Mouse (Mus musculus) neural tube, embryonic 15.5 days (tissue): Measurements from ENCODE around the gene Vsig10l. TPM values are rescaled to one million over a fixed set of nuclear protein-coding genes. Genes with fewer than 3 reads are reported as not detected.

Source experiments
- ATAC-seq: fragments of 200-750 bp; cut with Nextera tagmentation; 2 replicates; pipeline ENCODE4 v1.8.0; 2017; ENCODE audit warnings: mild to moderate bottlenecking, moderate TSS enrichment, moderate library complexity; ENCODE audit not compliant: low FRiP score
- H3K27ac ChIP-seq: fragments of 300-500 bp; sonication (generic); replicated peaks from 2 replicates; pipeline ENCODE4 v1.5.1; 2015; ENCODE audit warnings: mild to moderate bottlenecking, inconsistent platforms
- H3K27me3 ChIP-seq: fragments of 300-500 bp; sonication (generic); replicated peaks from 2 replicates; pipeline ENCODE4 v1.6.1; 2015; ENCODE audit warnings: inconsistent platforms
- H3K36me3 ChIP-seq: fragments of 300-500 bp; sonication (generic); 2 replicates; pipeline ENCODE4 v1.6.1; 2015; ENCODE audit warnings: inconsistent platforms
- H3K4me1 ChIP-seq: fragments of 300-500 bp; sonication (generic); 2 replicates; pipeline ENCODE4 v1.6.1; 2015; ENCODE audit warnings: inconsistent platforms
- H3K4me2 ChIP-seq: fragments of 300-500 bp; sonication (generic); 2 replicates; pipeline ENCODE4 v1.6.1; 2015; ENCODE audit warnings: inconsistent platforms, mild to moderate bottlenecking, moderate library complexity
- H3K4me3 ChIP-seq: fragments of 300-500 bp; sonication (generic); replicated peaks from 2 replicates; pipeline ENCODE4 v1.5.1; 2015; ENCODE audit warnings: mild to moderate bottlenecking, inconsistent platforms
- H3K9ac ChIP-seq: fragments of 300-500 bp; sonication (generic); replicated peaks from 2 replicates; pipeline ENCODE4 v1.6.1; 2015; ENCODE audit warnings: mild to moderate bottlenecking, inconsistent platforms
- H3K9me3 ChIP-seq: fragments of 300-500 bp; sonication (generic); replicated peaks from 2 replicates; pipeline ENCODE4 v1.6.1; 2016; ENCODE audit warnings: inconsistent platforms
- WGBS: fragments of 180-500 bp; shearing (Covaris S2); methylation state at CpG from one replicate; pipeline ENCODE4 v1.1.7; 2015; ENCODE audit warnings: mixed read lengths; 5-methylcytosine and 5-hydroxymethylcytosine counted together
- polyA plus RNA-seq: library from polyadenylated mRNA; unstranded; fragments of >200 nt; fragmentation: Nextera tagmentation; extraction: Ambion mirVana; gene quantifications from 2 replicates; pipeline ENCODE4 v1.2.1, GENCODE M21; 2015

The Vsig10l gene
- polyA plus RNA-seq, 1 experiment from 2014 or later: 21.2 TPM

DNA sequence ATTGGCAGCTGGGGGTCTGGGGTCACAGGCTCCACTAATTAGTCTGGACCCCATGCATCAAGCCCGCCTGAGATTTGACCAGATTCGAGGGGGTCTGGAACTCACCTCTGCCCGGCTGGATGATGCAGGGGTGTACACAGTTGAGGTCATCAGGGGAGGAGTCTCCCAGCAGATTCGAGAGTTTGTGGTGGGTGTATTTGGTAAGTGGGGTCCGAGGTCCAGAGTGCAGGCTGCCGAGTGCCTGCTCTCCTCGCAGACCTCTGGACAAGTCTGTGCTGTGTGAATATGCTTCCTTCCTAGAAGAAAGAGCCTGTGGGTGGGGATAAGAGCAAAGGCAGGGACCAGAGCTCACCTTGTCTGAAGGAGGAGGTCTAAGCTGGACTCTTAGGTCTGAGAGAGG lies 1.0 kb downstream of the Vsig10l start:
- Histone ChIP-seq H3K9me3 (no peaks in the 10 kb centered on the region), H3K4me3 (no peak overlapping the region), H3K9ac (no peak overlapping the region), H3K27me3 (peaks cover 15% of the 10 kb centered on the region), H3K4me2 (peak overlapping the region; percentile 95), H3K4me1 (peaks cover 23% of the 10 kb centered on the region), H3K36me3 (no peaks in the 10 kb centered on the region), H3K27ac (no peak overlapping the region)
- WGBS: 83% methylated on average over 7 of the region's 7 CpGs
- no peak for ATAC-seq

DNA sequence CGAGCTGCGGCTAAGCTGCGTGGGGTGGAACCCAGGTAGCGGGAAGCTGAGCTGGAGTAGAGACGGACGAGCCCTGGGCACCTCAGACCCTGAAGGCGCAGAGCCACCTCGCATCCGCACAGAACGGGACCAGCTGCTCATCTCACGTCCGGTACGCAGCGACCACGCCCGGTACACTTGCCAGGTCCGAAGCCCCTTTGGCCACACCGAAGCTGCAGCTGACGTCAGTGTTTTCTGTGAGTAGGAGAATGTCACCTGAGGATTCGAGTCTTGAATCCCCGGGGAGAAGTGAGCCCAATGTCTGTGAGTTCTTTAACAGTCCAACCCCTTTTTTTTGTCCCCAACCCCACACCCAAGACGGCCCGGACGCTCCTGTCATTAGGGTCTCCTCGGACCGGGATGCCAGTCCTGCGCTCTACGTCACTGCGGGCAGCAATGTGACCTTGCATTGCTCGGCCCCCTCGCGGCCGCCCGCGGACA lies 2.0 kb downstream of the Vsig10l start:
- H3K36me3 ChIP-seq: no peaks in the 10 kb centered on the region
- H3K4me2 ChIP-seq: peak overlapping the region; percentile 95
- H3K27ac ChIP-seq: peak overlapping the region; percentile 71
- WGBS: 7% methylated on average over 35 of the region's 35 CpGs
- peaks cover 23% of the 10 kb centered on the region for H3K4me1 ChIP-seq
- peak; percentile 67 for ATAC-seq
- peaks cover 15% of the 10 kb centered on the region for H3K27me3 ChIP-seq
- H3K9me3 ChIP-seq: no peaks in the 10 kb centered on the region
- H3K9ac ChIP-seq: peak overlapping the region; percentile 63
- H3K4me3 ChIP-seq: peak overlapping the region; percentile 52

DNA sequence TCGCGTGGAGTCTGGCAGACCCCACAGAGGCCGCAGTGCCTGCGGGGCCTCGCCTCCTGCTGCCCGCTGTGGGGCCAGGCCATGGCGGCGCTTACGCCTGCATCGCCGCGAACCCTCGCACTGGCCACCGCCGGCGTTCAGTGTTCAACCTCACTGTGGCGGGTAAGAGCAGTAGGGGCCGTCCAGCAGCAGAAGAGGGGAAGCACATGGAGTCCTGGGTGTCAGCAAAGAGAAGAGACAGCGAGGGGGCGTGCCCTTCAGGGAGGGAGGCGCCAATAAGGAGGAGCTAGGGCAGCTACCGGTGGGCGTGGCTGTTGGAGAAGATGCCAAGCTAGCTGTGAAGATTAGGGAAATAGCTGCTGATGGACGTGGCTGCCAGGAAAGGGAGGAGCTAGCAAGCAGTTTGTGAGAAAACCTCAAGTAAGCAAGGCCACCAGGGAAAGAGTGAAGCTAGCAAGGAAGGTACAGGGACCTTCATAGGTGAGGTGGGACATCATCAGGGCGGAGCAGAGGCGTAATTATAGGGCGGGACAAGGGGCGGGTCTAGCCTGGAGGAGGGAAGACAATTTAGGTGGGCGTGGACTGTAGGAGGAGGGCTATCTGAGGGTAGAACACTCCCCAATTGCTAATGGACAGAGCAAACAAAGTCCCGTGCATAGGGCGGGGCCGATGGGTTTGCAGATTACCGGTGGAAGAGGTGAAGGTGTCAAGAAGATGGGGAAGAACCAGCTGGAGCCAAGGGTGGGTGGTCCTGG lies 2.6 kb downstream of the Vsig10l start:
- WGBS: under 1% methylated on average over 33 of the region's 33 CpGs
- peak overlapping the region; percentile 71 for H3K27ac ChIP-seq
- H3K4me2 ChIP-seq: peak overlapping the region; percentile 95
- peak overlapping the region; percentile 52 for H3K4me3 ChIP-seq
- peaks cover 15% of the 10 kb centered on the region for H3K27me3 ChIP-seq
- H3K36me3 ChIP-seq: no peaks in the 10 kb centered on the region
- peak overlapping the region; percentile 63 for H3K9ac ChIP-seq
- H3K4me1 ChIP-seq: peaks cover 23% of the 10 kb centered on the region
- H3K9me3 ChIP-seq: no peaks in the 10 kb centered on the region
- peak; percentile 90 for ATAC-seq

DNA sequence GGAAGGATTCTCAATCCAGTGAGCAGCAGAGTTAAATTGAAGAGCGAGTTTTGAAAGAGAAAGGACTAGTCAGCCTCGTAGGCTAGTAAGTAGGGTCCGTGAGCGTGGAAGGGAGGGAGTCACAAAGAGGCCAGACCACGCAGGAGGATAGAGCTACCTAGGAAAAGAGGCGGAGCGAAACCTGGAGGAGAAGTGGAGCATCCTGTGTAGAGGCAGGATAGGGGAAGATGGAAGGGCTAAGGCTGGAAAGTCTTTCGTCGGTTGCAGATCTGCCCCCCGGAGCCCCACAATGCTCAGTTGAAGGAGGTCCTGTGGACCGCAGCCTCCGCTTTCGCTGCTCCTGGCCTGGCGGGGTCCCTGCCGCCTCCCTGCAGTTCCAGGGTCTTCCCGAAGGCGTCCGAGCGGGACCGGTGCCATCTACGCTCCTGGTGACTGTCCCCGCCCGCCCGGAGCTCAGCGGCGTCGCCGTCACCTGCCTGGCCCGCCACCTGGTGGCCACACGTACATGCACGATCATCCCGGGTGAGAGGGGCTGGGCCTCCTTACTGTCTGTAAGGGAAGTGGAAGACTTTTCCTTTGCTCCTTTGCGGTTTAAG lies 3.2 kb downstream of the Vsig10l start:
- Histone ChIP-seq H3K27ac (peak overlapping the region; percentile 71), H3K4me1 (peaks cover 23% of the 10 kb centered on the region), H3K4me3 (peak overlapping the region; percentile 52), H3K4me2 (peak overlapping the region; percentile 95), H3K27me3 (peaks cover 15% of the 10 kb centered on the region), H3K36me3 (no peaks in the 10 kb centered on the region), H3K9ac (peak overlapping the region; percentile 63), H3K9me3 (no peaks in the 10 kb centered on the region)
- ATAC-seq: peak; percentile 67
- 2% methylated on average over 33 of the region's 33 CpGs for WGBS

DNA sequence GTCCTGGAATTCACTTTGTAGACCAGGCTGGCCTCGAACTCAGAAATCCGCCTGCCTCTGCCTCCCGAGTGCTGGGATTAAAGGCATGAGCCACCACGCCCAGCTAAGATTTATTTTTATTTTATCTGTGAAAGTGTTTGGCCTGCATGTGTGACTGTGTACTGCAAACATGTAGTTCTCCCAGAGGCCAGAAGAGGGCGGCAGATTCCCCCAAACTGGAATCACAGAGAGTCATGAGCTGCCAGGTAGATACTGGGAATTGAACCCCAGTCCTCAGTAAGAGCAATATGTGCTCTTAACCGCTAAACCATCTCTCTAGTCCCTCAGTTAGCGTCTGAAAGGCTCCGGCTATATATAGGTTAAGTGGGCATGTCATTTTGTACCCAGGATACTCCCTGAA lies 7.4 kb downstream of the Vsig10l start:
- no peak for ATAC-seq
- Histone ChIP-seq H3K4me1 (peaks cover 14% of the 10 kb centered on the region), H3K27ac (no peak overlapping the region), H3K36me3 (peaks cover 11% of the 10 kb centered on the region), H3K9ac (no peak overlapping the region), H3K4me3 (no peak overlapping the region), H3K27me3 (peaks cover 12% of the 10 kb centered on the region), H3K9me3 (no peaks in the 10 kb centered on the region), H3K4me2 (no peak overlapping the region)
- WGBS: 41% methylated on average over 8 of the region's 8 CpGs

DNA sequence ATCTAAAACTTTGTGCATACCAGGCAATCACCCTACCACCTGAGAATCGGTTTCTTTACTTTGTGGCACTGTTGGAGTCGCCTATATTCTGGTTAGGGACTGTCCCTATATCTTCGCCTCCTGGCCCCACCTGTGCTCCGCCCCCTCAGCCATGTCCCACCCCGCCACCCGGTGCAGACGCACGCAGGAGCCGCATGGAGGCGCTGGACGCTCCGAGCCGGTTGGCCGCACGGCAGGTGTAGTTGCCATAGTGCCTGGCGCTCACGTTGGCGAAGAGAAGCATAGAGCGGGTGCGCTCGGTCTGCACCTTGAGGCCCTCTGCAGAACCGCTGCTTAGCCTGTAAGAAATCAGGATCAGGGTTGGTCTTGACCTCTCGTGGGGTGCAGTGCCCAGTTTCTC lies 12.8 kb downstream of the Vsig10l start:
- H3K36me3 ChIP-seq: peaks cover 29% of the 10 kb centered on the region
- peaks cover 38% of the 10 kb centered on the region for H3K27me3 ChIP-seq
- H3K9ac ChIP-seq: no peak overlapping the region
- no peaks in the 10 kb centered on the region for H3K4me1 ChIP-seq
- no peaks in the 10 kb centered on the region for H3K9me3 ChIP-seq
- no peak overlapping the region for H3K4me2 ChIP-seq
- 17% methylated on average over 23 of the region's 23 CpGs for WGBS
- H3K27ac ChIP-seq: no peak overlapping the region
- no peak for ATAC-seq
- H3K4me3 ChIP-seq: no peak overlapping the region

DNA sequence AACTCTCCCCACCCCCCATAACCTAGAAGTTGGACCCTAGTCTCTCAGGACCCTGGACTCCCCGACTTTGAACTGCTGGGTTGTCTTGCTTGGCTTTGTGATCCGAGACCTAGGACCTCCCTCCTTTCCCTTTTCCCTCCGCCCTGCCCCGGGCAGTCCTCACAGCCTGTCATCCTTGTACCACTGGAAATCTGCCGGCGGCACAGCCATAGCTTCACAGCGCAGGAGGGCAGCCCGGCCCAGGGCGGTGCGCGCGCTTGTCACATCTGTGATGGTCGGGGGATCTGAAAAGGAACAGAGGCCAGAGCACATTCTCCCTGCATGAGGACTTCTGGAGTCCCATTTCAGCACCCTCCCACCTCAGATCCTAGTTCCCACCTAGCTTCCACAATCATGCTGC lies 13.4 kb downstream of the Vsig10l start:
- H3K27ac ChIP-seq: no peak overlapping the region
- H3K9me3 ChIP-seq: no peaks in the 10 kb centered on the region
- H3K4me2 ChIP-seq: no peak overlapping the region
- 10% methylated on average over 13 of the region's 13 CpGs for WGBS
- peaks cover 38% of the 10 kb centered on the region for H3K27me3 ChIP-seq
- ATAC-seq: 0 out of 2 replicates have a peak, but pooled peaks have one; percentile 11
- no peak overlapping the region for H3K4me3 ChIP-seq
- H3K36me3 ChIP-seq: peaks cover 29% of the 10 kb centered on the region
- H3K4me1 ChIP-seq: no peaks in the 10 kb centered on the region
- no peak overlapping the region for H3K9ac ChIP-seq

DNA sequence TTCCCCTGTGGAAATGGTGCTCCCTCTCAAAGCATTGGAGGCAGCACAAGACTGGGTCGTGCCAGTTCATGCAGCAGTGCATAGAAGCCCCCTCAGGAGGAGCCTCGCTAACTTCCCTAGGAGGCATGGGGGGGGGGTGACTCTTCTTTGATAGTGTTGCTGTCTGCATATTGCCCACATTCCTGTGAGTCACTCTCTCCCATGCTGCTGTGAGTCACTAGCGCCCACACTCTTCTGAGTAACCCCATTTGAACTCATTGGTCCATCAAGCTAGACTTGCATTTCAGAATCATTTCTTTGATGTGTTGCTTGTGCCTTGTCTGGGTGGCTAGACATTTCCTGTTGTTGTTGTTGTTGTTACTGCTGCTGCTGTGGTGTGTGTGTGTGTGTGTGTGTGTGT lies 18.2 kb downstream of the Vsig10l start:
- H3K36me3 ChIP-seq: peaks cover 12% of the 10 kb centered on the region
- H3K4me2 ChIP-seq: no peak overlapping the region
- H3K4me1 ChIP-seq: peaks cover 21% of the 10 kb centered on the region
- no peak overlapping the region for H3K4me3 ChIP-seq
- no peak overlapping the region for H3K27ac ChIP-seq
- ATAC-seq: no peak
- peaks cover 29% of the 10 kb centered on the region for H3K27me3 ChIP-seq
- H3K9me3 ChIP-seq: no peaks in the 10 kb centered on the region
- no peak overlapping the region for H3K9ac ChIP-seq
- 70% methylated on average over 3 of the region's 3 CpGs for WGBS

DNA sequence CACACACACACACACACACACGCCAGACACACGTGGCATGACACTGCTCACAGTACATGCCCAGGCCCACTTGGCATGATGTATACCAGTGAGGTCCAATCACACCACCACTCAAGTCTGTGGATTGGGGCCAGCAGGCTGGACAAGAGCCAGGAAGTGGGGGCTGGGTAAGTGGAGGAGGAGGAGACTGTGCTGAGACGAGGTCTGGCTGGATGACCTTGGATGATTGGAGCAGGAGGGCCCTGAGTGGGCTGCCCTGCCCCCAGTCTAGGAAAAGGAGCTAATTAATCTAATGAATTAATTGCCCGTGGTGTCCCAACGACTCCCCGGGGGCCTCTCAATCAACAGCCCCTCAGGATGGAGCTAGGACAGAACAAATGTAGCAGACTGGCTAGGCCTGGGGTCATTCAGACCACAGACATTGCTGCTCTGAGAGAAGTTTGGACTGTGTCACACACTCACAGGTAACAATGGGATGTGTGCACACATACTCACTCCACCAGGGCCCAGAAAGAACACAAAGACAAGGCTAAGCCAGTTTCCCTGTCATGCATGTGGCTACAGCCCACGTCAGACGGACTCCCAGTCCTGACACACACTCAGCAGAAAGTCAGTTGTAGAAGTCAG lies 19.3 kb downstream of the Vsig10l start:
- Histone ChIP-seq H3K36me3 (peaks cover 12% of the 10 kb centered on the region), H3K4me2 (no peak overlapping the region), H3K9me3 (no peaks in the 10 kb centered on the region), H3K27ac (no peak overlapping the region), H3K4me3 (no peak overlapping the region), H3K27me3 (peaks cover 22% of the 10 kb centered on the region), H3K9ac (no peak overlapping the region), H3K4me1 (peaks cover 21% of the 10 kb centered on the region)
- 28% methylated on average over 8 of the region's 8 CpGs for WGBS
- ATAC-seq: peak; percentile 65

DNA sequence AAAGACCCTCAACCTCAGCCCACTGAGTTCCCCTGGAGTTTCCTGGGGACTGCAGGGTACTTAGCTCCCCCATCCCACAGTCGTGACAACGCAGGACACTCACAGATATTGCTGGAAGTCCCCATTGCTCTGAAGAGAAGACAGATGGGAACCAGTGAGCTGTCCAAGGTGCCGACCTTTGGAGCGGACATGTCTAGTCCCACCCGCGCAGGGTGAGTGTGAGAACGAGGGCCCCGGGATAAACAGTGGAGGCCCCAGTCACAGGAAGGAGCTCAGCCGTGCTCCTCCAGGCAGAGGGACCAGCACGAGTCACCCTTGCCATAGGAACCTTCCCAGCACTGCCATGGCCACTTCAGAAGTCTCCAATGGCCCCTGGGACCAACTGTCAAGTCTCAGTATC lies 20.3 kb downstream of the Vsig10l start:
- Histone ChIP-seq H3K36me3 (peaks cover 10% of the 10 kb centered on the region), H3K9me3 (no peaks in the 10 kb centered on the region)
- WGBS: 18% methylated on average over 10 of the region's 10 CpGs

DNA sequence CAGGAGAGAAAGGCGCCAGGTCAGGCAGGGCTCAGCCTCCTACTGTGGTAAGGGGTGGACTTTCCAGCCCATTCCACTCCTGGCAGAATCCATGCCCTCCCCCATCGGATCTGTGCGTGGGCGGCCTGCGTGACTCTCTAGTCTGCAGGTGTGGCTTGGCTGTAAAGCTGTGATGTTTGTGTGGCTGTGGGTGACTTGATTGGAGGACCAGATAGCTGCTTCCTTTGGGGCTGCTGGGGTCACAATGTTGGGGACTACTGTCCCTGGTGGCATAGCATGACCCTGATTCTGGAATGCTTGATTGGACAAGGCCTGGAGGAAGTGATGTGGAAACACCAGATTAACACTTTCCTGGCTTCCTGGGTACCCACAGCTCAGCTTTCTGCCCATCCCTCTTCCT lies 25.7 kb downstream of the Vsig10l start:
- Histone ChIP-seq H3K4me3 (peak overlapping the region; percentile 70), H3K27me3 (no peaks in the 10 kb centered on the region), H3K4me1 (peaks cover 17% of the 10 kb centered on the region), H3K36me3 (no peaks in the 10 kb centered on the region), H3K9me3 (no peaks in the 10 kb centered on the region), H3K4me2 (peak overlapping the region; percentile 67), H3K27ac (peak overlapping the region; percentile 85; the same call in 1 of the 2 replicates), H3K9ac (peak overlapping the region; percentile 97)
- no peak for ATAC-seq
- WGBS: 45% methylated on average over 5 of the region's 5 CpGs

More for the DNA sequence above, 20.3 kb downstream of the Vsig10l start:
- ATAC-seq: no peak
- no peak overlapping the region for H3K4me3 ChIP-seq
- no peak overlapping the region for H3K9ac ChIP-seq
- no peak overlapping the region for H3K27ac ChIP-seq
- peaks cover 25% of the 10 kb centered on the region for H3K4me1 ChIP-seq
- no peak overlapping the region for H3K4me2 ChIP-seq
- peaks cover 12% of the 10 kb centered on the region for H3K27me3 ChIP-seq
